Mouse (Mus musculus) ES-Bruce4 (cell line): ENCODE measurements around the gene Ly6g6f. TPM values are rescaled to one million over a fixed set of nuclear protein-coding genes. Genes with fewer than 3 reads are reported as not detected.
A peak's percentile ranks its signal among the peaks of the same experiment; 100 is the strongest.

Experiments used
- H3K27ac ChIP-seq: 2 replicates; pipeline ENCODE4 v1.5.1; 2012; ENCODE audit warnings: low read length, inconsistent platforms; ENCODE audit not compliant: insufficient read depth
- H3K27me3 ChIP-seq: 2 replicates; pipeline ENCODE4 v1.6.1; 2012; ENCODE audit warnings: mild to moderate bottlenecking, low read length, inconsistent platforms; ENCODE audit not compliant: control insufficient read depth, poor library complexity, insufficient read depth, severe bottlenecking
- H3K36me3 ChIP-seq: 2 replicates; pipeline ENCODE4 v1.6.1; 2012; ENCODE audit warnings: inconsistent platforms, mild to moderate bottlenecking, low read length, moderate library complexity; ENCODE audit not compliant: control insufficient read depth, poor library complexity, insufficient read depth, severe bottlenecking
- H3K4me1 ChIP-seq: one replicate; pipeline ENCODE4 v1.8.1; 2011; ENCODE audit warnings: low read length; ENCODE audit not compliant: control insufficient read depth, insufficient read depth
- H3K4me3 ChIP-seq: 2 replicates; pipeline ENCODE4 v1.5.1; 2011; ENCODE audit warnings: low read depth, mild to moderate bottlenecking, low read length
- H3K9ac ChIP-seq: 2 replicates; pipeline ENCODE4 v1.6.1; 2012; ENCODE audit warnings: low read depth, mild to moderate bottlenecking, inconsistent platforms; ENCODE audit not compliant: poor library complexity, severe bottlenecking
- H3K9me3 ChIP-seq: replicated peaks from 2 replicates; pipeline ENCODE4 v1.6.1; 2012; ENCODE audit warnings: mild to moderate bottlenecking, low read length, inconsistent platforms; ENCODE audit not compliant: control insufficient read depth, poor library complexity, insufficient read depth, severe bottlenecking
- CTCF ChIP-seq: IDR thresholded peaks from one replicate; pipeline ENCODE4 v1.8.1; 2011; ENCODE audit warnings: low read depth, low read length
- EP300 ChIP-seq: IDR thresholded peaks from 2 replicates; pipeline ENCODE4 v1.6.1; 2011; ENCODE audit warnings: low read depth, low read length; ENCODE audit not compliant: insufficient read depth
- POLR2A ChIP-seq: IDR thresholded peaks from one replicate; pipeline ENCODE4 v1.8.1; 2011; ENCODE audit warnings: low read length; ENCODE audit not compliant: insufficient read depth
- polyA plus RNA-seq: library from polyadenylated mRNA; stranded (reverse); fragments of >200 nt; gene quantifications from 2 replicates; pipeline ENCODE4 v1.2.4, GENCODE M21; 2011; ENCODE audit warnings: low read depth; ENCODE audit not compliant: missing spikeins, insufficient read depth, insufficient read length

Gene Ly6g6f
- polyA plus RNA-seq, 1 experiment = not detected

GRCm38 (mm10) chr17:35052271-35052798 is 33.1 kb downstream of the Ly6g6f start:
- Histone ChIP-seq H3K27ac (peak overlapping the region; percentile 90), H3K4me1 (peaks cover 9% of the 10 kb centered on the region)
- TF ChIP-seq EP300 = peak; percentile 69; the same call in 1 of the 2 replicates
- TF ChIP-seq CTCF = no peak
- no peak for TF ChIP-seq POLR2A

GRCm38 (mm10) chr17:35051156-35052086 is 34.0 kb downstream of the Ly6g6f start:
- peaks cover 23% of the 10 kb centered on the region for H3K36me3 ChIP-seq
- H3K9ac ChIP-seq = peak overlapping the region; percentile 94
- no peaks in the 10 kb centered on the region for H3K27me3 ChIP-seq
- H3K27ac ChIP-seq = peak overlapping the region; percentile 90
- peaks cover 9% of the 10 kb centered on the region for H3K4me1 ChIP-seq
- peak overlapping the region; percentile 64 for H3K4me3 ChIP-seq
- no peaks in the 10 kb centered on the region for H3K9me3 ChIP-seq
- peak; percentile 66 for TF ChIP-seq EP300
- no peak for TF ChIP-seq CTCF
- peak; percentile 59 for TF ChIP-seq POLR2A

More at GRCm38 (mm10) chr17:35052271-35052798, 33.1 kb downstream of the Ly6g6f start:
- H3K4me3 ChIP-seq = peak overlapping the region; percentile 64
- H3K9me3 ChIP-seq = no peaks in the 10 kb centered on the region
- no peaks in the 10 kb centered on the region for H3K27me3 ChIP-seq
- peak overlapping the region; percentile 94 for H3K9ac ChIP-seq
- H3K36me3 ChIP-seq = peaks cover 23% of the 10 kb centered on the region

- peak overlapping the region; percentile 94 for H3K9ac ChIP-seq
- peak overlapping the region; percentile 90 for H3K4me3 ChIP-seq
- peak overlapping the region; percentile 70 for H3K27ac ChIP-seq
- H3K27me3 ChIP-seq = no peaks in the 10 kb centered on the region
- no peaks in the 10 kb centered on the region for H3K9me3 ChIP-seq
- peaks cover 9% of the 10 kb centered on the region for H3K4me1 ChIP-seq
- TF ChIP-seq POLR2A (peak; percentile 49), EP300 (no peak)
- peaks cover 18% of the 10 kb centered on the region for H3K36me3 ChIP-seq
Measured at GRCm38 (mm10) chr17:35050126-35050750, 35.2 kb downstream of the Ly6g6f start.

- no peaks in the 10 kb centered on the region for H3K9me3 ChIP-seq
- no peak for TF ChIP-seq POLR2A
- peaks cover 9% of the 10 kb centered on the region for H3K4me1 ChIP-seq
- H3K4me3 ChIP-seq = peak within 1 kb of the TSS; percentile 90
- peaks cover 14% of the 10 kb centered on the region for H3K36me3 ChIP-seq
- H3K27ac ChIP-seq = peak within 1 kb of the TSS; percentile 70
- H3K27me3 ChIP-seq = no peaks in the 10 kb centered on the region
- peak within 1 kb of the TSS; percentile 94 for H3K9ac ChIP-seq
Measured at GRCm38 (mm10) chr17:35049561-35050016, 35.8 kb downstream of the Ly6g6f start, which contains the start of gene Clic1. Gene Clic1, plus strand, starts transcription at chr17:35049966.

- no peaks in the 10 kb centered on the region for H3K9me3 ChIP-seq
- TF ChIP-seq POLR2A (no peak), CTCF (no peak), EP300 (no peak)
- H3K36me3 ChIP-seq = peaks cover 9% of the 10 kb centered on the region
- no peak overlapping the region for H3K4me3 ChIP-seq
- no peak overlapping the region; the same call in 1 of the 2 replicates for H3K9ac ChIP-seq
- no peaks in the 10 kb centered on the region for H3K27me3 ChIP-seq
- peaks cover 9% of the 10 kb centered on the region for H3K4me1 ChIP-seq
- H3K27ac ChIP-seq = no peak overlapping the region
Measured at GRCm38 (mm10) chr17:35048932-35049440, 36.4 kb downstream of the Ly6g6f start.
